Mouse (Mus musculus) small intestine, adult 2 months (tissue): Measurements from ENCODE around the gene Golga4. TPM values are rescaled to one million over a fixed set of nuclear protein-coding genes. Genes with fewer than 3 reads are reported as not detected.
A peak's percentile ranks its signal among the peaks of the same experiment; 100 is the strongest.

Experiments
- H3K27ac ChIP-seq: fragments of 200-500 bp; 2 replicates; pipeline ENCODE4 v1.5.1; 2012; ENCODE audit warnings: low read depth, low read length, control low read depth, inconsistent platforms; ENCODE audit not compliant: insufficient read depth
- H3K27me3 ChIP-seq: fragments of 200-500 bp; 2 replicates; pipeline ENCODE4 v1.6.1; 2012; ENCODE audit warnings: mild to moderate bottlenecking, moderate library complexity, low read length, inconsistent platforms; ENCODE audit not compliant: control insufficient read depth, insufficient read depth
- H3K36me3 ChIP-seq: fragments of 200-500 bp; 2 replicates; pipeline ENCODE4 v1.6.1; 2012; ENCODE audit warnings: mild to moderate bottlenecking, low read length, control low read depth, inconsistent platforms; ENCODE audit not compliant: control insufficient read depth, insufficient read depth
- H3K4me1 ChIP-seq: fragments of 200-500 bp; 2 replicates; pipeline ENCODE4 v1.6.1; 2012; ENCODE audit warnings: low read length, inconsistent platforms, mixed read lengths; ENCODE audit not compliant: control insufficient read depth, insufficient read depth, insufficient read length
- H3K4me3 ChIP-seq: fragments of 200-500 bp; 2 replicates; pipeline ENCODE4 v1.5.1; 2012; ENCODE audit warnings: low read depth, mild to moderate bottlenecking, control low read depth, inconsistent platforms, low read length, moderate library complexity
- CTCF ChIP-seq: fragments of 200-500 bp; IDR thresholded peaks from 2 replicates; pipeline ENCODE4 v1.5.1; 2012; ENCODE audit warnings: low read depth, mild to moderate bottlenecking, control low read depth, inconsistent platforms, low read length, moderate library complexity, mixed read lengths; ENCODE audit not compliant: insufficient replicate concordance, insufficient read length; ENCODE audit errors: extremely low read depth
- POLR2A ChIP-seq: fragments of 200-500 bp; IDR thresholded peaks from 2 replicates; pipeline ENCODE4 v1.6.1; 2012; ENCODE audit warnings: low read depth, mild to moderate bottlenecking, control low read depth, inconsistent platforms, low read length, moderate library complexity
- WGBS: fragments of 180-500 bp; shearing (Covaris S2); methylation state at CpG from one replicate; pipeline ENCODE4 v1.1.7; 2018; 5-methylcytosine and 5-hydroxymethylcytosine counted together
- polyA plus RNA-seq: library from polyadenylated mRNA; depleted of rRNA; stranded (reverse); fragments of >200 nt; gene quantifications from 2 replicates; pipeline ENCODE4 v1.2.3, GENCODE M21; 2012

Gene Golga4
- polyA plus RNA-seq, 1 experiment: 17.8 TPM

DNA sequence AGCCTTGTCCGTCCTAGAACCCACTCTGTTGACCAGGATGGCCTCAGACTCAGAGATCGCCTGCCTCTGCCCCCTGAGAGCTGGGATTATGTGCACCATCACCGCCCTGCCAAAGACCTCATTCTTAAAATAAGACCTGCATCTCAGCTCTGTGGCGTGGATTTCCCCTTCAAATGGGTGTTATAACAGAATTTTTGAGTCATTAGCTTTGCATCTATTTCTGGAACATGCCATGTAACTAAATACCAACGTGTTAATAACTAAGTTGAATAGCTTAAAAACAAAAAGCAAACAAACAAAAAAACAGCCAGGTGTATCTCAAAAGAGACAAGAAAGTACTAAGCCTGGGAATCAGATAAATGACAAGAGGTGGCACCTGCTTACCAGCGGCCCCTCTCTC lies 5.1 kb upstream of the Golga4 start:
- peaks cover 11% of the 10 kb centered on the region; the same call in 1 of the 2 replicates for H3K4me1 ChIP-seq
- H3K27ac ChIP-seq: no peak overlapping the region
- no peaks in the 10 kb centered on the region for H3K36me3 ChIP-seq
- WGBS: 77% methylated on average over 6 of the region's 6 CpGs
- no peak overlapping the region for H3K4me3 ChIP-seq
- TF ChIP-seq POLR2A (no peak), CTCF (no peak)
- H3K27me3 ChIP-seq: no peaks in the 10 kb centered on the region

GRCm38 (mm10) chr9:118504656-118505055 lies 1.4 kb upstream of the Golga4 start:
- Histone ChIP-seq H3K4me3 (no peak overlapping the region), H3K27ac (no peak overlapping the region), H3K4me1 (peaks cover 10% of the 10 kb centered on the region; the same call in 1 of the 2 replicates), H3K36me3 (no peaks in the 10 kb centered on the region), H3K27me3 (no peaks in the 10 kb centered on the region)
- 79% methylated on average over 3 of the region's 3 CpGs for WGBS
- TF ChIP-seq POLR2A: no peak
- TF ChIP-seq CTCF: no peak

DNA sequence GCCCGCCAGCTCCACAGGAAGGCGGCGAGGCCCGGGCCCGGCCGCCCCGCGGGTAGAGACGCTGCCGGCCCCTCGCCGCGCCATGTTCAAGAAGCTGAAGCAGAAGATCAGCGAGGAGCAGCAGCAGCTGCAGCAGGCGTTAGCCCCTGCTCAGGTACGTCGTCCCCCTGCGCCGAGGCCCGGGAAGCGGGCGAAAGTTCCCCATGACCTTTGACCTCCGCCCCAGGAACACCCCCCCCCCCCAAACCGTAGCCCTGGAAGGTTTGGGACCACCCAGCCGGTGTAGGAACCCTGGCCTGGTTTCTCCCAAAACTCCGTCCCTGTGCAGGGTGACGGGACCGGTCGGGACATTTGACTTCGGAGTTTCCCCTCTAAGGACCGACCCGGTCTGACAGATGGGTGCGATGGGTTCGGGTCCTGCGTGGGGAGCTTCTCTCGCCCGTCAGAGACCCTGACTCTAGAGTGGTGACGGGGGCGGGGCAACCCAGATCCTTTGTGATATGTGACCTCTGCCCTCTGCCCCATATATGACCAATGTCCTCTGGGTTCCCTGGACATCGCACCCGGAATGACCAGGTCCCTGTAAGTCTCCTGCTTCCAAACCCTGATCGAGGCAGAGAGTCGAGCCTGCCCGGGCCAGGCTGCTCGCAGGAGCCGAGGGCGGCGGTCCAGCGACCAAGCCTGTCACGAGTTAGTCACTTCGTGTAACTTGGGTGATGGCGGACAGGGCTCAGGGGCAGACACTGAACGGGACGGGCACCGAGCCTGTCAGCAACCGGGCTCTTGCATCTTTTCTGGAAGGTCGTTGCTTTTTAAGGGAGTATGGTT lies 551 bp downstream of the Golga4 start:
- Histone ChIP-seq H3K27ac (peak overlapping the region; percentile 57), H3K4me1 (peaks cover 19% of the 10 kb centered on the region; the same call in 1 of the 2 replicates), H3K4me3 (peak overlapping the region; percentile 89), H3K27me3 (no peaks in the 10 kb centered on the region), H3K36me3 (peaks cover 5% of the 10 kb centered on the region; the same call in 1 of the 2 replicates)
- no peak for TF ChIP-seq CTCF
- TF ChIP-seq POLR2A: peak; percentile 30; the same call in 1 of the 2 replicates
- WGBS: under 1% methylated on average over 57 of the region's 57 CpGs

DNA sequence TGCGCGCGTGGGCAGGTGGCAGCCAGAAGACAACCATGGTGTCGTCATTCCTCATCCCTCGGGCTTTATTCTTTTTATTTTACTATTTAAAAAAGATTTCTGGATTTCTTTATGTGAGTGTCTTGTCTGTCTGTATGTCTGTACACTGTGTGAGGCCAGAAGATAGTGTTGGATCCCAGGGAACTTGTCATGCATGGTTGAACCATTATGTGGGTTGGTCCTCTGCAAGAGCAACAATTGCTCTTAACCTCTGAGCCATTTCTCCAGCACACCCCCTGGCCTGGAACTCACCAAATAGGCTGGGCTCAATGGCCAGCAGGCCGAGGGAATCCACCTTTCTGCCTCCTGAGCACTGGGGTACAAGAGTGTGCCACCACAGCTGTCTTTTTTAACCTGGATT lies 1.5 kb downstream of the Golga4 start:
- peaks cover 23% of the 10 kb centered on the region; the same call in 1 of the 2 replicates for H3K4me1 ChIP-seq
- no peaks in the 10 kb centered on the region for H3K27me3 ChIP-seq
- peaks cover 8% of the 10 kb centered on the region; the same call in 1 of the 2 replicates for H3K36me3 ChIP-seq
- no peak overlapping the region; the same call in 1 of the 2 replicates for H3K27ac ChIP-seq
- TF ChIP-seq POLR2A (no peak), CTCF (no peak)
- H3K4me3 ChIP-seq: peak overlapping the region; percentile 89; the same call in 1 of the 2 replicates
- WGBS: 70% methylated on average over 6 of the region's 6 CpGs

DNA sequence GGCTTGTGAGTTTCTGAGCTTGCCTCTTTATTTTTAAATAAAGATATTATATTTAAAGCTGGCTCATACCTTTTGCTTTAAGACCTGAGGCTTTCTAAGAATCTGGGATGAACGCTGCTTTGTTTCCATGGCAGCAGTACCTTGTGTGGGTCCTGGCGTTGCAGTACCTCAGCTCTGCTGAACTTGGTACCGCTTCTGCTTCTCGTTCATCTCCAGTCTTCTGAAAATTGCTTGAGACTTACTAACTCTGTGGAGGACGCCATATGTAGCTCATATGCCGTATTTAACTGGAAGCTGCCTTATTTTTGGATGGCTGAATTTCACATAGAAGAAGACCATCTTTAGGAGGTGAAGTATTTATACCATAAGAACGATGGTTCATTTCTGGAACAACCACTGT lies 2.5 kb downstream of the Golga4 start:
- 70% methylated on average over 7 of the region's 7 CpGs for WGBS
- Histone ChIP-seq H3K4me1 (peaks cover 23% of the 10 kb centered on the region; the same call in 1 of the 2 replicates), H3K27ac (no peak overlapping the region), H3K4me3 (no peak overlapping the region), H3K36me3 (peaks cover 8% of the 10 kb centered on the region; the same call in 1 of the 2 replicates), H3K27me3 (no peaks in the 10 kb centered on the region)
- TF ChIP-seq POLR2A (no peak), CTCF (no peak)

DNA sequence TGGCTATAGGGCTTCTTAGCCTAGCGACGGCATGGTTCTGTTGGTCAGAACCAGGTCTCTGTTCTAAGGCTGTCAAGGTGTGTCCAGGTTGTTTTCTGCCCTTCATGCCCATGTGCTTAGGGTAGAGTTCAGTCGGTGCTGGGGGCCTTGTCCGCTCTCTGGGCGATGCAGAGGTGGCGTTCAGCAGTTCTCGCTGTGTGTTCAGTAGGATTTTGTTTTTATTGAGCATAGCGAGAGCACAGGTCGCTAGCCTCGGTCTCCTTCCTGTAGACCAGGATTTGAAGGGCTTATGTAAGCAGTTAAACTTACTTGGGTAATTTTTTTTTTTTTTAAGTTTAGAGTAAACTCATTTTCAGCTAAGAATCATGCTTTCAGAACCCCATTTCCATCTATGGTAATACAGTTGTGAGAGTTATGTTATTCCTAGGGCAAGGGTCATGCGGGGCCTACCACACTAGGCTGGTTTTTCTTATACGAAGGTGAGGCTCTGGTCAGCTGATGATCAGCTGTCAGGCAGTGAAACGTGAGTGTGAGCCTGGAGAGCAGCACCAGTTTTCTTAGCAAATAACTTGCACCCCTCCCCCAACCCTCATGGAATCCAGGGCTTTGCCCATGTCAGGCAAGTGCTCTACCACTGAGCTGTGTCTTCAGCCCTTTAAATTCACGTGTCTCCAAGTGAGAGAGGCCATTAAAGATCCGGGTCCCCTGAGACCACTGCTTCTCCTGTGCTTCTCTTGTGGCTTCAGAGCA lies 5.0 kb downstream of the Golga4 start:
- H3K4me3 ChIP-seq: no peak overlapping the region
- no peak for TF ChIP-seq CTCF
- TF ChIP-seq POLR2A: no peak
- H3K27ac ChIP-seq: no peak overlapping the region
- WGBS: 67% methylated on average over 15 of the region's 15 CpGs
- peaks cover 15% of the 10 kb centered on the region for H3K36me3 ChIP-seq
- peaks cover 24% of the 10 kb centered on the region; the same call in 1 of the 2 replicates for H3K4me1 ChIP-seq
- no peaks in the 10 kb centered on the region for H3K27me3 ChIP-seq

DNA sequence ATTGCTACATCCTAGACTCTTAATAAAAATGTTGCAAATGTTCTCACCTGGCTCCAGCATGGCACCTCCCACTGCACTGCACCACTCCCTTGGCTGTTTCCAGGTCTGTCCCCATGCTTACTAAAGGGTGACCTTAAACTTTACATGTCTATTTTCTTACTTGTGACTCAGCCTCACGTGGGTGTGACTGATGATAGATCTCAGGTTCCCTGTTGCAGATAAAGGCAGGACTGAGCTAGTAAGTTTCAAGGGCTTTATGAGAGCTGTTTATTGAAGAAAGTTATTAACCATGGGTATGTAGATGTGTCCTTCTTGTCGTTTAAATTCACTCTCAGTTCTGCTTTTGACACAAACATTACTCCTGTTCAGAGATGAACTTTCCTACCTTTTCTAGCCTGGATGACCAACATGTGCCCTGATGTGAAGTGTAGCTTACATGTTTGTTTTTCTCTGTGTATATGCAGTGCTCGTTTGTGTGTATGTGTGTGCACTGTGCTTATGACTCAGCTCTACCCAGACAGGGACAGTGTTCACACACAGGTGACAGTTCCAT lies 6.7 kb downstream of the Golga4 start:
- 14% methylated on average over 3 of the region's 3 CpGs for WGBS
- H3K4me1 ChIP-seq: peaks cover 22% of the 10 kb centered on the region; the same call in 1 of the 2 replicates
- TF ChIP-seq CTCF: no peak
- no peak for TF ChIP-seq POLR2A
- no peaks in the 10 kb centered on the region for H3K27me3 ChIP-seq
- peak overlapping the region; percentile 75 for H3K27ac ChIP-seq
- H3K36me3 ChIP-seq: peaks cover 20% of the 10 kb centered on the region
- H3K4me3 ChIP-seq: no peak overlapping the region
